Mouse (Mus musculus): Measurements from ENCODE around the gene Epha7.

GRCm38 (mm10) chr4:28846311-28846710, 33.4 kb downstream of the Epha7 start:
- TF ChIP-seq CTCF (IDR thresholded peaks at IDR 0.05) (no peak), EP300 (IDR thresholded peaks at IDR 0.05) (no peak)

All from lung, postnatal 0 days (tissue).